Mouse (Mus musculus) C2C12 (cell line): Measurements from ENCODE around the gene Zap70. TPM values are rescaled to one million over a fixed set of nuclear protein-coding genes. Genes with fewer than 3 reads are reported as not detected.
"Not testable (repeated sequence)": the region's sequence is repeated elsewhere in the genome, so short reads cannot be mapped to it uniquely, and the experiment has no call there.

Experiments
- H3K27me3 ChIP-seq: one replicate; pipeline ENCODE4 v1.6.1; 2011; ENCODE audit not compliant: control insufficient read depth, insufficient read depth, insufficient read length
- H3K36me3 ChIP-seq: one replicate; pipeline ENCODE4 v1.6.1; 2011; ENCODE audit not compliant: control insufficient read depth, insufficient read depth
- H3K4me3 ChIP-seq: one replicate; pipeline ENCODE4 v1.5.1; 2011; ENCODE audit warnings: mild to moderate bottlenecking, control low read depth; ENCODE audit not compliant: poor library complexity, insufficient read depth, severe bottlenecking
- H3K79me2 ChIP-seq: one replicate; pipeline ENCODE4 v1.6.1; 2011; ENCODE audit not compliant: control insufficient read depth, insufficient read depth
- H3K79me3 ChIP-seq: one replicate; pipeline ENCODE4 v1.6.1; 2011; ENCODE audit warnings: low read depth, control low read depth
- H3ac ChIP-seq: one replicate; pipeline ENCODE3; 2011; ENCODE audit warnings: low read depth; ENCODE audit not compliant: control insufficient read depth, insufficient read length
- CEBPB ChIP-seq: IDR thresholded peaks from one replicate; pipeline ENCODE4 v1.6.1; 2011; ENCODE audit warnings: low read depth, mild to moderate bottlenecking, control low read depth, moderate library complexity
- CTCF ChIP-seq: IDR thresholded peaks from one replicate; pipeline ENCODE4 v1.5.1; 2011; ENCODE audit not compliant: control insufficient read depth, insufficient read depth, insufficient read length
- FOSL1 ChIP-seq: IDR thresholded peaks from one replicate; pipeline ENCODE4 v1.8.0; 2011; ENCODE audit warnings: mild to moderate bottlenecking, low read length; ENCODE audit not compliant: poor library complexity, insufficient read depth, severe bottlenecking
- MAX ChIP-seq: IDR thresholded peaks from one replicate; pipeline ENCODE4 v1.6.1; 2011; ENCODE audit warnings: mild to moderate bottlenecking, control low read depth
- MYOD1 ChIP-seq: IDR thresholded peaks from one replicate; pipeline ENCODE4 v1.6.1; 2011; ENCODE audit warnings: low read depth; ENCODE audit not compliant: control insufficient read depth, insufficient read length
- MYOG ChIP-seq: IDR thresholded peaks from one replicate; pipeline ENCODE4 v1.6.1; 2011; ENCODE audit not compliant: control insufficient read depth, insufficient read length; ENCODE audit errors: extremely low read depth
- USF1 ChIP-seq: IDR thresholded peaks from one replicate; pipeline ENCODE4 v1.6.1; 2011; ENCODE audit warnings: low read depth, mild to moderate bottlenecking, control low read depth, moderate library complexity
- polyA plus RNA-seq: library from polyadenylated mRNA; unstranded; fragments of >200 nt; fragmentation: generic; extraction: Trizol; gene quantifications from one replicate; pipeline ENCODE4 v1.2.1, GENCODE M21; 2012; ENCODE audit warnings: missing spikeins

The Zap70 gene
- polyA plus RNA-seq, 1 experiment, result not detected

- Histone ChIP-seq H3K27me3 (no peaks in the 10 kb centered on the region), H3K79me3 (no peaks in the 10 kb centered on the region), H3K4me3 (no peak overlapping the region), H3K79me2 (no peaks in the 10 kb centered on the region), H3ac (no peak overlapping the region), H3K36me3 (peaks cover 63% of the 10 kb centered on the region)
- TF ChIP-seq CTCF, result no peak
- TF ChIP-seq MAX, result no peak
- no peak for TF ChIP-seq MYOG
- no peak for TF ChIP-seq MYOD1
- no peak for TF ChIP-seq USF1
- no peak for TF ChIP-seq CEBPB
These were observed 45.5 kb downstream of the Zap70 start for GRCm38 (mm10) chr1:36807086-36807485.

- Histone ChIP-seq H3K4me3 (no peak overlapping the region), H3K79me2 (no peaks in the 10 kb centered on the region), H3K79me3 (no peaks in the 10 kb centered on the region), H3K27me3 (no peaks in the 10 kb centered on the region), H3K36me3 (peaks cover 63% of the 10 kb centered on the region), H3ac (no peak overlapping the region)
- TF ChIP-seq MYOD1, result no peak
- no peak for TF ChIP-seq FOSL1
- TF ChIP-seq MYOG, result no peak
- TF ChIP-seq CEBPB, result no peak
- no peak for TF ChIP-seq USF1
- TF ChIP-seq CTCF, result no peak
- TF ChIP-seq MAX, result no peak
These were observed 46.4 kb downstream of the Zap70 start for GRCm38 (mm10) chr1:36807782-36808565.

GRCm38 (mm10) chr1:36811806-36812205 is 50.2 kb downstream of the Zap70 start:
- H3K27me3 ChIP-seq, result no peaks in the 10 kb centered on the region
- TF ChIP-seq MYOG (no peak), MAX (no peak), USF1 (no peak), MYOD1 (no peak), FOSL1 (no peak), CTCF (no peak), CEBPB (no peak)
- no peaks in the 10 kb centered on the region for H3K79me2 ChIP-seq

GRCm38 (mm10) chr1:36813415-36813814 is 51.8 kb downstream of the Zap70 start:
- TF ChIP-seq CTCF (no peak), MYOG (no peak), MYOD1 (no peak), USF1 (no peak), MAX (no peak), CEBPB (no peak)
- no peaks in the 10 kb centered on the region for H3K79me3 ChIP-seq
- no peaks in the 10 kb centered on the region for H3K27me3 ChIP-seq
- peaks cover 61% of the 10 kb centered on the region for H3K36me3 ChIP-seq
- no peak overlapping the region for H3ac ChIP-seq
- H3K4me3 ChIP-seq, result no peak overlapping the region
- no peaks in the 10 kb centered on the region for H3K79me2 ChIP-seq

More at GRCm38 (mm10) chr1:36811806-36812205, 50.2 kb downstream of the Zap70 start:
- Histone ChIP-seq H3K4me3 (no peak overlapping the region), H3K36me3 (peaks cover 61% of the 10 kb centered on the region), H3ac (no peak overlapping the region), H3K79me3 (no peaks in the 10 kb centered on the region)

DNA sequence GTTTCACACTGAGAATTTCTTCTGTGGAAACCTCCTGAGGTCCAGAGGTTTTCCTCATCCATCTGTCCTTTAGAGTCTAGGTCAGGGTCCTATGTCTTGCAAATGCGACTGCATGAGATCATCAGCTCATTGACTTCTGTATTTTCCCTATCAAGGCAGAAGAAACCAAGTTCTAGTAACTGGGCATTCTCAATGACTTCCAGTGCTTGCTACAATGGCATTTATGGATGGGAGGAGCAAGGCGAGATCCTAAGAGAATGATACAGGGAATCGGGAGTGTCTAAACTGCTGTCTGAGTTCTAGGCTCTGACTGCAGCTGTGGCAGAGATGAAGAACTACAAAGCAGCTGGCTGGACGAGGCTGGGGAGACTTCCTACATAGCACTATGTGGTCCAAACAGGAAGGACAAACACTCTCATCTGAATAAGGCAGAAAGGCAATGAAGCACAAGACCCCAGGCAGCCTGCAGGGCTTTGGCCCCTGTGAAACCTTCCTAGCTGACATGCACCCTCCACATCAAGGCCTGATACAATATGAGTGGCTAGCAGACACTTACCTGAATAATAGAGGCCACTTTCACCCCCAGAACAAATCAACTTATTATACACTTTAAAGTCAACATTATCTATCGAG is 52.8 kb downstream of the Zap70 start:
- no peaks in the 10 kb centered on the region for H3K79me3 ChIP-seq
- no peak overlapping the region for H3K4me3 ChIP-seq
- peaks cover 65% of the 10 kb centered on the region for H3K36me3 ChIP-seq
- H3K27me3 ChIP-seq, result no peaks in the 10 kb centered on the region
- TF ChIP-seq CEBPB, result no peak
- TF ChIP-seq USF1, result no peak
- no peak for TF ChIP-seq FOSL1
- no peak for TF ChIP-seq MYOG
- no peak for TF ChIP-seq MYOD1
- TF ChIP-seq CTCF, result no peak
- TF ChIP-seq MAX, result no peak
- no peaks in the 10 kb centered on the region for H3K79me2 ChIP-seq
- no peak overlapping the region for H3ac ChIP-seq

DNA sequence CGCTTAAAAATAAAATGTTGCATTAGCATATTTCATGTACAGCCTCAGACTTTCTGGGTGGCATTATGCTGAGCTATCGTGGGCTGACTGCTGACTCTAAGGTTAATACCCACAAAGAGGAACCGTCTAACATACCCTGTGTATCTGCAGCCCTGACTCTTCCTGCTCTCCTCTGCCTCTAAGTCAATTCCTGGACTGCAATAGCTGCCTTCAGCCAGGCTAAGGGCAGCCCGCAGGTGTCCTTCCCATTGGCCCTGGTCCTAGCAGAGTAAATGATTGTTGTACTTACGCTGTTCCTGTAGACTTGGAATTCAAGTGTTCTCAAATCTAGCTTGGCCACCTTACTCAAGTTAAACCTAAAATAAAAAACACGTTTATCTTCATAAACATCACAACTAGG is 53.6 kb downstream of the Zap70 start:
- TF ChIP-seq MYOG (no peak), USF1 (no peak), CTCF (no peak), MYOD1 (no peak), MAX (no peak), FOSL1 (no peak), CEBPB (no peak)
- no peak overlapping the region for H3K4me3 ChIP-seq
- H3ac ChIP-seq, result no peak overlapping the region
- no peaks in the 10 kb centered on the region for H3K27me3 ChIP-seq
- H3K79me2 ChIP-seq, result no peaks in the 10 kb centered on the region
- no peaks in the 10 kb centered on the region for H3K79me3 ChIP-seq
- peaks cover 58% of the 10 kb centered on the region for H3K36me3 ChIP-seq

DNA sequence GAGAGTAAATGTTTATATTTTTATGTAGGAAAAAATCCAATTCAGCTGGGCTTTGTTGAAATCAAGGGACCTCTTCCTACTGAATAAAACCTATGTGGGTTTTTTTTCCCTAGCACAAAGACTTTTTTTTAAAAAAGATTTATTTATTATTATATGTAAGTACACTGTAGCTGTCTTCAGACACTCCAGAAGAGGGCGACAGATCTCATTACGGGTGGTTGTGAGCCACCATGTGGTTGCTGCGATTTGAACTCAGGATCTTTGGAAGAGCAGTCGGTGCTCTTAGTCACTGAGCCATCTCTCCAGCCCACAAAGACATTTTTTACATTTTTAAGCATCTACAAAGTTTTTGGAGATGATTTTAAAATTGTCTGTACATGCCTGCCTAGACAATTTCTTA is 60.3 kb downstream of the Zap70 start:
- not testable (repeated sequence) for H3K79me3 ChIP-seq
- H3K36me3 ChIP-seq, result peaks cover 37% of the 10 kb centered on the region

More for the DNA sequence above, 60.3 kb downstream of the Zap70 start:
- H3K79me2 ChIP-seq, H3K4me3 ChIP-seq, H3K27me3 ChIP-seq, H3ac ChIP-seq: not testable (repeated sequence)
